Comparison of ENCODE assay signal across 13 mouse cellular contexts in genomic region chr2:102279779-102280178, GRCm38 (mm10).
"Had no signal": no experiment of that assay in that cellular context is flagged by ENCODE, and none has a peak within 500 bp of the region (broad histone marks: within the 10 kb centered on the region; RNA-seq: fewer than 3 reads in every experiment).

No protein-coding gene starts in this region.

- DNase-seq: forebrain, postnatal 0 days; gastrocnemius, postnatal 14 days; gastrocnemius, postnatal 36 days; heart, adult 18-20 months; heart, postnatal 14 days; heart, postnatal 36 days; kidney, adult 11 months; kidney, adult 2 months; kidney, adult 9 months; kidney, postnatal 14 days; kidney, postnatal 36 days; layer of hippocampus, postnatal 36 days; left cerebral cortex, postnatal 4 days had no signal
